Mouse (Mus musculus) frontal cortex, postnatal 25 days (tissue): ENCODE measurements around the gene Zfp384.
"Not testable (repeated sequence)": the region's sequence is repeated elsewhere in the genome, so short reads cannot be mapped to it uniquely, and the experiment has no call there.

Experiments used
- DNase-seq, 2 experiments: peaks; one replicate each; pipeline ENCODE4 v3.0.0; 2022; ENCODE audit warnings: low spot score in 2 of 2

Zfp384 gene

GRCm38 (mm10) chr6:125009181-125010073 lies 482 bp downstream of the Zfp384 start:
- peak in 1 of 2 experiments; percentile 42 for DNase-seq

DNA sequence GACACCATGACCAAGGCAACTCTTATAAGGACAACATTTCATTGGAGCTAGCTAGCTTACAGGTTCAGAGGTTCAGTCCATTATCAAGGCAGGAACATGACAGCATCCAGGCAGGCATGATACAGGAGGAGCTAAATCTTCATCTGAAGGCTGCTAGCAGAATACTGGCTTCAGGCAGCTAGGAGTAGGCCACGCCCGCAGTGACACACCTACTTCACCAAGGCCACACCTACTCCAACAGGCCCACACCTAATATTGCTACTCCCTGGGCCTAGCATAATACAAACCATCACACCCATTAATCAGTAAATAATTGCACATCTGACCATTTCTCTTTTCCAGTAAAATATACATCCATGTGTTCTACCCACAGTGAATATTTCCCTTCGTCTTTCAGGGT lies 8.7 kb downstream of the Zfp384 start:
- no peak for DNase-seq

DNA sequence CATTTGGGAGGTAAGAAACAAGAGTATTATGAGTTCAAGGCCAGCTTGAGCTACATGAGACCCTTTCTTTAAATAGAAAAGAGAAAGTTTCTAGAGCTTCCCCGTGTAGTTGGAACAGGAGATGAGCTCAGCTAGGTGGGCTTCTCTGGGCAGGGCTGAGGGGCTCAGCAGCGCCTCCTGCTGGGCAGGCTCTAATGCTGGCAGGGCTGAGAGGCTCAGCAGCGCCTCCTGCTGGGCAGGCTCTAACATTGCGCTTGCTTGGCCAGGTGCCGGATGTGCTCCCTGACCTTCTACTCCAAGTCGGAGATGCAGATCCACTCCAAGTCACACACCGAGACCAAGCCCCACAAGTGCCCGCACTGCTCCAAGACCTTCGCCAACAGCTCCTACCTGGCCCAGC lies 21.6 kb downstream of the Zfp384 start:
- DNase-seq: not testable (repeated sequence)

DNA sequence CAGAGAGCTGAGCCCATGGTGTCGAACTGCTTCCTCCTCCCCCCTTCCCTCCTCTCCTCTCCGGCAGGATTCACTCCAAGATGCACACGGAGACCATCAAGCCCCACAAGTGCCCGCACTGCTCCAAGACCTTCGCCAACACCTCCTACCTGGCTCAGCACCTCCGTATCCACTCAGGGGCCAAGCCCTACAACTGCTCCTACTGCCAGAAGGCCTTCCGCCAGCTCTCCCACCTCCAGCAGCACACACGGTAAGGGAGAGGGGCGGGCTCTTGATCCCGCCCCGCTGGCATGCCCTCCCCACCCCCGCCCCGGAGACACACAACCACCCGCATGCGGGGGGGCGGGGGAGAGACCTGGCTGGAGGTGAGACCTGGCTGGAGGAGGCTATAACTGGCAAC lies 22.7 kb downstream of the Zfp384 start:
- DNase-seq: no peak

DNA sequence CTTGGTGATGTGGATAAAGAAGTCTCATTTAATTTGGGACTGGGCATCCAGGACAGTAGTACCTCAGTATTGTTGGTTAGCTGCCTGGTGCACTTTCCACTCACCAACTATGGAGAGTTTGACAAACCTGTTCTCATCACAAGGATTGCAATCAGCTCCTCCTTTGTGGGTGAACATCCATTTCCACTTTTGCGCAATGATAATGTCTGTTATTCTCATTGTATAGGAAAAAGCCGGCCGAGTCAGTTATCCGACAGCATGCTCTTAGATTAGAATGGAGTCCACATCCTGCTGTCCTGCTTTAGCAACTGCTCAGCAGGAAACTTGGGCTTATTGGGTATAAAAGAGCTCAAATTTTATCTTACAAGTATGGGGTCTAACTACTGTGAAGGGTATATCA lies 29.7 kb downstream of the Zfp384 start:
- DNase-seq: no peak

- DNase-seq: no peak
These were observed 30.2 kb downstream of the Zfp384 start for GRCm38 (mm10) chr6:125039131-125039530.

GRCm38 (mm10) chr6:125039533-125040153 lies 30.7 kb downstream of the Zfp384 start, which contains the start of gene Ing4:
Ing4 (plus strand) TSS chr6:125039760.
- DNase-seq: peak; percentile 69 to 77

DNA sequence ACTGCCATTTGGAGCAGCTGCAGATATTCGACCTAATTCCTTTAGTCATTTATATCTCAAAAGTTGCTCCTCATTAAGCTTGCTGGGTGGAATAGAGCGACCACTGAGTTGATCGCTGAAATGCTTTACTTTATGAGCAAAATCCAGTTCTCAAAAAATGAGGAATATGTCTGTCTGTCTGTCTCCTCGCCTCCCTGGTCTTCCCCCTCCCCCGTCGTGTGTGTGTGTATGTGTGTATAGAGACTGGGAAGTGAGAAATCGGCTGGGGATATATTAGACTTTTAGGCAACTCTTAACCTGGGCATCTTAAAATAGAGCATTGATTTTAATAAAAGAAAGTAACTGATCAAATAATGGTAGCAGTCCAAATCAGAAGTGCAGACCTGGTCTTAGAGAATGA lies 31.3 kb downstream of the Zfp384 start:
- no peak for DNase-seq

- no peak for DNase-seq
These were observed 32.1 kb downstream of the Zfp384 start for GRCm38 (mm10) chr6:125041047-125041446.

- DNase-seq: no peak
These were observed 33.1 kb downstream of the Zfp384 start for GRCm38 (mm10) chr6:125042081-125042480.

GRCm38 (mm10) chr6:125046691-125047090 lies 37.7 kb downstream of the Zfp384 start:
- peak; percentile 60 to 74 for DNase-seq

- no peak for DNase-seq
These were observed 40.7 kb downstream of the Zfp384 start, which contains the start of gene Acrbp for GRCm38 (mm10) chr6:125049678-125050077. Acrbp (plus strand) TSS chr6:125049689.

GRCm38 (mm10) chr6:125051237-125051636 lies 42.3 kb downstream of the Zfp384 start:
- no peak for DNase-seq

DNA sequence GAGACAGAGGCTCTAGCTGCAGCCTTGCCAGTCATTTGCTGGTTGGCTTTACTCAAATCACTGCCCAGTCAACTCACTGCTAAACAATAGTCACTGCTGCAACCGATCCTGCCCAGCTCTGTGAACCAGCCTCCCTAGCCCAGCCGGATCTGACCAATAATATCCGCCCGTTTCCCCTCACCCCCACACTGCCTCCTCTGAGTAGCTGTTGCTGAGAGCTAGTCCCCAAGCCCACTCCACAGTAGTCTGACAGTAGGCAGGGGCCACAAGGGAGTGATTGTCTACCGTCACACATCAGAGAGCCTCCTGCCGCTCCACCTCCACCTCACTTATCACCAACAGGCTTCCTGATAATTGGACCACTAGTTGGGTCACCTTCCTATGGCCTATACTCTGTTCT lies 52.5 kb downstream of the Zfp384 start:
- DNase-seq: no peak

DNA sequence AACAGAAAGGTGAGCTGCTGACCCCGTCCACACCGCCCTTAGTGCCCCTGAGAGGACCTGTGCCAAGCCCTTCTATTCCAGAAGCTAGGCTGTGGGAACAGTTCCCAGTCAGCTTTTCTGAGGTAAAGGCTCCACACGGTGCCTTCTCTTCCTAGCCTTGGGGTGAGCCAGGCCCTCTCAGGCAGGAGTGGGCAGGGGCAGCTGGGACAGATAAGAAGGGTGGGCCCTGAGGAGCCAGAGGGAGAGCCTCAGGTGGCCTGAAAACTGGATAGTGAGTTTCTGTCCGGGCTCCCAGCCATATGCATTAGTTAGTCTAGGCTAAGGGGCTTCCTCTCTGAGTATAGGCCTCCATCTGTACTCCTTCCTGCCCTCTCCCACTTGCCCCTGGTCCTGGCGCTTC lies 53.6 kb downstream of the Zfp384 start:
- DNase-seq: no peak

GRCm38 (mm10) chr6:125063906-125064305 lies 55.0 kb downstream of the Zfp384 start:
- DNase-seq: no peak

DNA sequence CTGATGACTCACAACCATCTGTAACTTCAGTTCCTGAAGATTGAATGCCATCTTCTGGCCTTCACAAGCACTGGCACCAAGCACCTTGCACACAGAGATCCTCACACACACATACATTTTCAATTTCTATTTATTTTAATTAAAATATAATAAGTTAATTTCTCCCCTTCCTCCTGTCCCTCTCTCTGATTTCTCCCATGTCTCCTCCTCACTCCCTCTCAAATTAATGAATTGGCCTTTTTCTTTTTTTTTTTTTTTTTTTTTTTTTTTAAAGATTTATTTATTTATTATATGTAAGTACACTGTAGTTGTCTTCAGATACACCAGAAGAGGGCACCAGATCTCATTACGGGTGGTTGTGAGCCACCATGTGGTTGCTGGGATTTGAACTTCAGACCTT lies 56.3 kb downstream of the Zfp384 start:
- not testable (repeated sequence) for DNase-seq

DNA sequence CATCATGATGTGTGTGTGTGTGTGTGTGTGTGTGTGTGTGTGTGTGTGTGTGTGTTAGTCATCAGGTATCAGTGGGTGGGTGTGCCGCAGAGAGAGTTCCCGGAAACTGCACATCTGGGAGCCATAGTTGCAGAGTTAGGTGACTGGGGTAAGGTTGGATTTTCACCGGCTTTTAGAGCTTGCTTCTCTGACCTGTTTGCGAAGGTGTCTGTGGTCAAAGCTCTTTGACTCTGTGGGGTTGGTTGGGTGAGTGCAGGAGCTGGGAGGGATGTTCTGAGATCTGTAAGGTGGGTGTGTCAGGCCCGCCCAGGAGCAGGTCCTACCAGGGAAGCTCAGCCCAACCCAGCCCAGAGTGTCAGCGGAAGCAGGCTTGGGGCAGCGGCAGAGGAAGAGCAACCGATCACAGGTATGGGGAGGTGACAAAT lies 58.6 kb downstream of the Zfp384 start, which contains the start of gene Lpar5:
Gene Lpar5, plus strand, starts transcription at position 350 of the 425 bp plus-strand sequence.
- DNase-seq: no peak

DNA sequence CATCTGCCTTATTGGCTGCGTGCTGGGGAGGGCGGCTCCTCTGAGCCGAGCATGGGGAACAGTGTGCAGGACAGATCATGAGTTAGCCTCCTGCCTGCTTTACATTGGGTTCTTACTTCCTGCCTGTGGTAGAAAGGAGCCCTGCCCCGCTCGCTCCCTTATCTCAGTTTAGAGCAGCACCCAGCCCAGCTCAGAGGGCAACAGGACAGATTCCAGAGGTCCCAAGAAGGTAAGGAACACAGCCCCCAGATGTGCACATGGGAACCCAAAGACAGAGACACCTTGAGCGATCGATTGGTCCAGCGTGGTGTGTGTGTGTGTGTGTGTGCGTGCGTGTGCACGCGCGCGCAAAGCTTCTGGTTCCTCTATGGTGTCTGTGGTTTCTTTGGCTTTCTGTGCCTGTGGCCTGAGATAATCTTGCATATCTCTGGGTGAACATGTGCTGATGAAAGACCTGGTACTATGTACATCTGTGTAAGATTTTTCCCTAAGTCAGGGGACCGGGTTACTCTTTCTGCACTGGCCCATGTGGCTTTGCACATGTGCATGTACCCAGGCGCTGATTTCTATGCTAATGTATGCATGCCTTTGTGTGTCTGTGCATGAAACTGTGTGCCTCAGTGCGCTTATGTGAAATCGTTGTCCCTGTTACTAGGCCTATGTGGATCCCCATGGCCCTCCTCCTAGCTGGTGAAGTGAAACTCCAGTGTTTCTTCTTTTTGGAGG lies 62.4 kb downstream of the Zfp384 start:
- no peak for DNase-seq

DNA sequence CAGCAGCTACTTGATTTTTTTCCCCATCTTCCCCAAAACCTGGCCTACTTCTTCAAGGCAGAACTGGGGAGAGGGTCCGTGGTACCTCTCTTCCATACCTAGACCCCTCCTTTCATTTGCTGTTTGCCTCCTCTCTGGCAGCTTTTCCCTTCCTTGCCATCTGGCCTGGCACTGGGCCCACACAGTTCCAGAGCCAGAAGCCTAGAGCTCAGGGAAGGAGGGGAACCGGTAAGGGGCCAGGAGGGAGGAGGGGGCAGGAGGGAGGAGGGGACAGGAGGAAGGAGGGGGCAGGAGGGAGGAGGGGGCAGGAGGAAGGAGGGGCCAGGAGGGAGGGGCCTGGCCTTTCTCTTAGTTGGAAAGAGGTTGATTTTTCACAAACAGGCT lies 62.9 kb downstream of the Zfp384 start:
- DNase-seq: no peak

- no peak for DNase-seq
These were observed 64.9 kb downstream of the Zfp384 start for GRCm38 (mm10) chr6:125073825-125074224.

- no peak for DNase-seq
These were observed 72.4 kb downstream of the Zfp384 start for GRCm38 (mm10) chr6:125081394-125081793.
